Mouse (Mus musculus) forebrain, embryonic 11.5 days (tissue): Measurements from ENCODE around the gene Paqr7. TPM values are rescaled to one million over a fixed set of nuclear protein-coding genes. Genes with fewer than 3 reads are reported as not detected.

Experiments used
- ATAC-seq: fragments of 200-750 bp; cut with Nextera tagmentation; replicated peaks from 2 replicates; pipeline ENCODE4 v1.8.0; 2017; ENCODE audit warnings: moderate TSS enrichment; ENCODE audit not compliant: low FRiP score
- DNase-seq: peaks from one replicate; pipeline ENCODE4 v3.0.0-alpha.2; 2017; ENCODE audit warnings: low spot score
- H3K27ac ChIP-seq: fragments of 300-500 bp; sonication (generic); 2 replicates; pipeline ENCODE4 v1.5.1; 2014; ENCODE audit warnings: low read depth, low read length
- H3K27me3 ChIP-seq: fragments of 300-500 bp; sonication (generic); 2 replicates; pipeline ENCODE4 v1.6.1; 2014; ENCODE audit warnings: mild to moderate bottlenecking, low read length, mixed read lengths; ENCODE audit not compliant: control insufficient read depth, insufficient read depth
- H3K36me3 ChIP-seq: fragments of 300-500 bp; sonication (generic); 2 replicates; pipeline ENCODE4 v1.6.1; 2014; ENCODE audit warnings: mild to moderate bottlenecking, low read length, moderate library complexity, mixed read lengths; ENCODE audit not compliant: control insufficient read depth, insufficient read depth
- H3K4me1 ChIP-seq: fragments of 300-500 bp; sonication (generic); replicated peaks from 2 replicates; pipeline ENCODE4 v1.6.1; 2014; ENCODE audit warnings: low read length, mixed read lengths; ENCODE audit not compliant: control insufficient read depth, insufficient read depth
- H3K4me2 ChIP-seq: fragments of 300-500 bp; sonication (generic); 2 replicates; pipeline ENCODE4 v1.6.1; 2014; ENCODE audit warnings: low read depth, mild to moderate bottlenecking, low read length, moderate library complexity, mixed read lengths; ENCODE audit not compliant: severe bottlenecking
- H3K4me3 ChIP-seq: fragments of 300-500 bp; sonication (generic); 2 replicates; pipeline ENCODE4 v1.5.1; 2014; ENCODE audit warnings: low read depth, low read length
- H3K9ac ChIP-seq: fragments of 300-500 bp; sonication (generic); 2 replicates; pipeline ENCODE4 v1.6.1; 2014; ENCODE audit warnings: low read length
- H3K9me3 ChIP-seq: fragments of 300-500 bp; sonication (generic); 2 replicates; pipeline ENCODE4 v1.6.1; 2016; ENCODE audit warnings: low read length, mixed read lengths; ENCODE audit not compliant: control insufficient read depth
- WGBS: fragments of 180-500 bp; shearing (Covaris S2); extraction: QIAGEN DNeasy Blood & Tissue Kit; methylation state at CpG from one replicate; pipeline ENCODE4 v1.1.7; 2014; 5-methylcytosine and 5-hydroxymethylcytosine counted together
- polyA plus RNA-seq: library from polyadenylated mRNA; unstranded; fragments of >200 nt; fragmentation: Nextera tagmentation; extraction: Ambion mirVana; gene quantifications from 2 replicates; pipeline ENCODE4 v1.2.1, GENCODE M21; 2014

Paqr7 gene
- polyA plus RNA-seq = 1.3 and 1.5 TPM in 2 replicates

DNA sequence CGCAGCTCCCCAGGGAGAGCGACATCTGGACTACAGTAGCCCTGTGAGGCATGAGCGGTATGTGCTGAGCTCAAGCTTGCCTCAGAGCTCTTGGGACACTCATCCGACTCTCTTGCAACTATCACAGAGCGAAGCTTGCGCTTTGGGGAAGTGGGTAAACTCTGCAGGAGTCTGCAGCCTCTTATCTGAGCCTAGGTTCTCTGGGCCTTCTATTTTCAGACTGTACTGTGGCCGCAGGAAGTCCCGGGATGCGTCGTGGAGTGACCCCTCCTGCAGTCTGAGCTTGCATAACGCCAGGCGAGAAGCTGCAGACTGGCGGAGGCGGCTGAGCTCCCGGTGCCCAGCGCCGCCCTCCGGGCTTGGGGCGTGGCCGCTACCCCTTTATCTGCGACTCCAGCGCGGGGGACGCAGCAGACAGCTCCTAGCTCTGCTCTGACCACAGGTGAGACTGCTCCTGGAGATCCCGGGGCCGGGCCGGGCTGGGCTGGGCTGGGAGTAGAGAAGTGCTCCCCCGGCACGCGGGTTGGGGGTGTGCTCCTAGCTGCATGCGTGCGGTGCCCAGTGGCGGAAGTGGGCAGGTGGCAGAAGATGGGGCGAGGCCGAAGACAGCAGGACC lies at the start of gene Paqr7:
TSS of gene Paqr7 (plus strand) at position 103 of the 616 bp plus-strand sequence.
- peak; percentile 79 for DNase-seq
- Histone ChIP-seq H3K4me1 (peaks cover 6% of the 10 kb centered on the region; the same call in 1 of the 2 replicates), H3K36me3 (no peaks in the 10 kb centered on the region), H3K4me2 (peak within 1 kb of the TSS; percentile 97), H3K27ac (no peak within 1 kb of the TSS), H3K4me3 (peak within 1 kb of the TSS; percentile 52), H3K9ac (peak within 1 kb of the TSS; percentile 72), H3K27me3 (no peaks in the 10 kb centered on the region), H3K9me3 (no peaks in the 10 kb centered on the region)
- peak; percentile 58 for ATAC-seq
- 2% methylated on average over 35 of the region's 35 CpGs for WGBS

DNA sequence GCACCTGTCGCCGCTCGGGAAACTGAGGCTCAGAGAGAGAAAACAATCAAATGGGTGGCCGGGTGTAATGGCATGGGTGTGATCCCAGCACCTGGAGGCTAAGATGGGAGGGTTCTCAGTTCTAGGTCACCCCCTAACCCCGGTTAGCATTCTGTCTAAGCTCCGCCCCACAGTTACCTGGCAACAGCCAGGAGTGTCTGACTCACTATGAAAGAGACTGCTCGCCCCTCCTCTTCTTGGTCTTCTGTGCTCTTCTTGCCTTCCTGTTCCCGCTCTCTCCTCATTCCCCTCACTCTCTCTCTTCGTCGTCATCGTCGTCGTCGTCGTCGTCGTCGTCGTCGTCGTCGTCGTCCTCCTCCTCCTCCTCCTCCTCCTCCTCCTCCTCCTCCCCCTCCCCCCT lies 48.5 kb upstream of the Paqr7 start:
- ATAC-seq = no peak
- H3K27ac ChIP-seq = no peak overlapping the region
- H3K9ac ChIP-seq = no peak overlapping the region
- no peaks in the 10 kb centered on the region for H3K36me3 ChIP-seq
- no peak overlapping the region for H3K4me2 ChIP-seq
- no peaks in the 10 kb centered on the region for H3K27me3 ChIP-seq
- peaks cover 18% of the 10 kb centered on the region for H3K4me1 ChIP-seq
- no peaks in the 10 kb centered on the region for H3K9me3 ChIP-seq
- no peak for DNase-seq
- WGBS = 52% methylated on average over 23 of the region's 23 CpGs
- H3K4me3 ChIP-seq = no peak overlapping the region

DNA sequence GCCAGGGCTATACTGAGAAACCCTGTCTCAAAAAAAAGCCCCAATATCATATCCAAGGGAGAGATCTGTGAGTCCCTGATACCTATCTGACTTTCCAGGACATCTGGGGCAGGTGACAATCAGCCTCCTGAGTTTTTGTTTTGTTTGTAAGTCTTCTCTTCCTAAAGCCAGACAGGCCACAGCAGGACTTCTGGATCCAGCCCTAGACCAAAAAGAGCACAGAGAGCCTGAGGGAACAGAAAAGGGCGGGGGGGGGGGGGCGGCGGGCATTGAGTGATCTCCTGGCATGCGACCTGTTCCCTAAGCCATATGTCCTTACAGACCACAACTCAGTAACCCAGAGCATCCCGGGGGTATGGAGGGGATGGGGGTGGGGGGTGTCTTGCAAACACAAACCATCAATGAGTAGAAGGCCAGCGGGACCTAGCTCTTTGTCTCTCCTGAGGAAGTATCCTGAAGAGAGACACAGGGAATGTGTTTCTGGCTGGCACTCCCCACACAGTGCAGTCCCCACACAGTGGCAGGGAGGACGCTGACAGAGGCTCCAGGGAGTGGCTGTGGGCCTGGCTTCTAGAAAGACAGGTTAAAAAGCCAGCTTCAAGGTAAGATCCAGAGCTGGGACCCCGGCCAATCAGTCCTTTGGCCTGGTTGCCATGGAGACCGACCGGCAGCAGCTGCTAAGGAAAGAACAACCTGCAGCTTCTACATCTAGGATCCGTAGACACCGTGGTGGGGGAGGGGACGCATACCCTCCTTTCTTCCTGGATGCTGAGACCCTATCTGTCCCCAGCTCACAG lies 46.7 kb upstream of the Paqr7 start:
- peak overlapping the region; percentile 21; the same call in 1 of the 2 replicates for H3K4me2 ChIP-seq

DNA sequence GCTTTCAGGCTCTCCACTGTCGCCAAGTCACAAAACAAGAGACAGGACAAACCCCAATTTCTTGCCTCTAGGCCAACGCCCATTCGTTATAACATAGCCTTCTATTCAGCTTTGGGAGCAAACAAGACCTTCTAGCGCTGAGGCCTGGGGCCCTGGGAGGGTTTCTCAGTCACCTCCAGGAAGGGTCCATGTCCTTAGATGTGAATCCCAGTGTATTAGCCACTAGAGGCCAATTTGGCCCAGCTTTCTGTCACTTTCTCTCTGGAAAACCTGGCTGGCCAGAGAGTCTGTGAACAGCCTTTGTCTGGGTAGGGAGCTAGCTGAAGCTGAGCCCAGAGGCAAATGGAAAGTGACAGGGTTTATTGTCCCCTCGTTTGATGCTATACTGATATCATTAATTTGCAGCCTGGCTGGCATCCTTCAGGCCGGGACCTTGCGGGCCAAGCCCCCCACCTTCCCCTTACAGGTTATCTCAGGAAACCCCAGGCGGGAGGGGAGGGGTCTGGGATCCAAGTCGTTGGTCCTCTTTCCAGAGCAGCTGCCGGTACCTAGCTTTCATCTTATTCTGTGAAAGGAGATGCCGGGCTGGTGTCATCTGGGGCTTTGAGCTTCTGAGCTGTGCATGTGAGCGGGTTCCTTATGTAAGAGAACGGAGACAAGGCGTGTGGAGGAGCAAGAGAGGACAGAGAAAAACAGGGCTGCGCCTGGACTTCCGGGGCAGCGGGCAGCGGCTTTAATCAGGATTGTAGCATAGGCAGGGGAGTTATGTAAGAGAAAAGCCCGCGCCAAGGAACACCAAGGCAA lies 45.9 kb upstream of the Paqr7 start:
- Histone ChIP-seq H3K9me3 (no peaks in the 10 kb centered on the region), H3K4me1 (peaks cover 22% of the 10 kb centered on the region), H3K9ac (peak overlapping the region; percentile 56), H3K36me3 (no peaks in the 10 kb centered on the region), H3K4me3 (no peak overlapping the region), H3K27ac (peak overlapping the region; percentile 88), H3K4me2 (peak overlapping the region; percentile 31), H3K27me3 (no peaks in the 10 kb centered on the region)
- DNase-seq = peak; percentile 55
- ATAC-seq = peak; percentile 41; the same call in 1 of the 2 replicates
- WGBS = 9% methylated on average over 20 of the region's 20 CpGs

More for the DNA sequence above, 46.7 kb upstream of the Paqr7 start:
- WGBS = 21% methylated on average over 13 of the region's 13 CpGs
- no peaks in the 10 kb centered on the region for H3K9me3 ChIP-seq
- H3K27ac ChIP-seq = peak overlapping the region; percentile 88
- peak overlapping the region; percentile 56 for H3K9ac ChIP-seq
- no peaks in the 10 kb centered on the region for H3K36me3 ChIP-seq
- ATAC-seq (peak; percentile 59; the same call in 1 of the 2 replicates), DNase-seq (peak; percentile 73)
- peaks cover 22% of the 10 kb centered on the region for H3K4me1 ChIP-seq
- no peak overlapping the region for H3K4me3 ChIP-seq
- no peaks in the 10 kb centered on the region for H3K27me3 ChIP-seq

DNA sequence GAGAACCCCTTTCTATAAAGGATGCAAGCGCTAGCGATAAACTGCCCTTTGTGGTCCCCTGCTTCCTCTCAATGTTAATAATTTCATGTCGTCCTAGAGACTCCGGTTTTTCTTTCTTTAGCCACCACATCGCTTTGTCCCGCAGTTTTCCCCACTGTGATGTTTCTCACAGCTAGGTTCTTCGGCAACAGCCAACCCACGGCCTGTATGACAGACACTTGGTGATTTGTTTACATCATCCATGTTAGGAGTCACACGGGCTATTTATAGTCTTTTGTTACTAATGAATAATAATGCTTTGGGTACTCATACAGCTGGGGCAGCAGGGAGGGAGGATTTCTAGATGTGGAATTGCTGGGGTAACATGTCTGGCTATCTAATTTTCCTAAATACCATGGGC lies 45.0 kb upstream of the Paqr7 start:
- 66% methylated on average over 9 of the region's 9 CpGs for WGBS
- H3K27ac ChIP-seq = no peak overlapping the region
- no peaks in the 10 kb centered on the region for H3K36me3 ChIP-seq
- H3K4me3 ChIP-seq = no peak overlapping the region
- DNase-seq = no peak
- no peak overlapping the region for H3K4me2 ChIP-seq
- no peak overlapping the region for H3K9ac ChIP-seq
- ATAC-seq = no peak
- H3K9me3 ChIP-seq = no peaks in the 10 kb centered on the region
- H3K27me3 ChIP-seq = no peaks in the 10 kb centered on the region
- peaks cover 22% of the 10 kb centered on the region for H3K4me1 ChIP-seq

DNA sequence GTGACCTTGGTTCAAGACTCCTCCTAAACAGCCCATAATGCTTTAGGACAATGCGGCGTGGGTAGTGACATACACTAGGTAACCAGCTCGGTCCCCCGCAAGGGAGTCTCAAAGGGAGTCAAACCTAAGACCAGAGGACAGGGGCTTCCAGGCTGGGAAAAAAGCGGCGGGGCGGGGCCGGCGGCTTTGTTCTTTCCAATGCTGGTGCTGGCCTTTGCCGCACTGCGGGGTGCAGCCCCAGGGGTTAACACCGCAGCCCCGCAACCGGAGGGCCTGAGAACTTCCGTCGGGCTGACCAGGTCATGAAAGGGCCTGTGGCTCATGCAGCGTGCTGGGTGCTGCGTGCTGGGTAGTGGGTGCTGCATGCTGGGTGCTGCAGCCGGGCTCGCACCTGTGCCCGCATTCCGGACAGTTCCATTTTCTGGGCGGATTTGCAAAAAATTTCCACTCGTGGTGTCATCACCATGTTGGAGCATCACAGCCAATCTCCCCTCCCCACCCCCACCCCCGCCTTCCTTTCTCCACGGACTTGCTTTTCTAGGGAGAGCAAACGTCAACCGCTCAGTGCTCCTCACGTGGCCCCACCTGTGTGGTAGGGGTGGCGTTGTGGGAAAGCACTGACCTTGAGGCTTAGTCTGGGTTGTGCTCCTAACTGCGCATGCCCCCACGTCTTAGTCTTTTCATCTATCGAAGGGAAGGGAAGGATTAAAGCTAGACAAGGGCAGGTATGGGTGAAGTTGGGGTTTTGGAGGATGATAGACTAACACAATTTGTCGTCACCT lies 42.7 kb upstream of the Paqr7 start:
- Histone ChIP-seq H3K9ac (peak overlapping the region; percentile 27; the same call in 1 of the 2 replicates), H3K27me3 (no peaks in the 10 kb centered on the region), H3K36me3 (no peaks in the 10 kb centered on the region), H3K4me3 (no peak overlapping the region), H3K4me2 (0 out of 2 replicates have a peak overlapping the region, but pooled peaks have one; percentile 24), H3K27ac (no peak overlapping the region), H3K4me1 (peaks cover 22% of the 10 kb centered on the region), H3K9me3 (no peaks in the 10 kb centered on the region)
- DNase-seq = peak; percentile 61
- 26% methylated on average over 34 of the region's 34 CpGs for WGBS
- no peak for ATAC-seq

DNA sequence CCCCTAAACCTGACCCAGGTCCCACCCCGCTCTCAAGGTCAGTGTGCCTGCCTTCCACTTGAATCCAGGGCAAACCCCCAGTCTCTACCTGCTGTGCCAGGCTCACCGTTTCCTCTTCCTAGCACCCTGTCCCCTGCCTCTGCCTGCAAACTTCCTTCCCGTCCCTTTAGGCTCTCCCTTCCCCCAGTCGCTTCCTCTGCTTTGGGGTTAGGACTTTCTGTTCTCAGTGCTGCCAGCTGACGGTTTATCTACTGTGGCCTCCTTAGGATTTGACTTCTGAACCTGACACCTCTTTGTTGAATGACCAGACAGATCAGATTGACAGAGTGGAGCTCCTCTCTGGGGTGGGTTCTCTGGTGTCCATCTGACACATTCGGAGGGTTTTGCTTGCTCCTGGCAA lies 41.2 kb upstream of the Paqr7 start:
- H3K36me3 ChIP-seq = no peaks in the 10 kb centered on the region
- no peak overlapping the region for H3K4me2 ChIP-seq
- no peaks in the 10 kb centered on the region for H3K9me3 ChIP-seq
- ATAC-seq = no peak
- WGBS = 55% methylated on average over 6 of the region's 6 CpGs
- no peaks in the 10 kb centered on the region for H3K27me3 ChIP-seq
- DNase-seq = no peak
- no peak overlapping the region for H3K9ac ChIP-seq
- peaks cover 14% of the 10 kb centered on the region for H3K4me1 ChIP-seq
- H3K27ac ChIP-seq = no peak overlapping the region
- no peak overlapping the region for H3K4me3 ChIP-seq
